Mouse (Mus musculus) kidney, postnatal 0 days (tissue): ENCODE measurements around the gene Arl11. TPM values are rescaled to one million over a fixed set of nuclear protein-coding genes. Genes with fewer than 3 reads are reported as not detected.

Experiments used
- ATAC-seq: fragments of 200-750 bp; cut with Nextera tagmentation; replicated peaks from 2 replicates; pipeline ENCODE4 v1.8.0; 2017; ENCODE audit warnings: low read depth, moderate number of reproducible peaks, moderate TSS enrichment, moderate library complexity; ENCODE audit not compliant: low FRiP score
- DNase-seq: peaks from one replicate; pipeline ENCODE4 v3.0.0-alpha.2; 2016; ENCODE audit warnings: low spot score
- H3K27ac ChIP-seq: fragments of 300-500 bp; sonication (generic); 2 replicates; pipeline ENCODE4 v1.5.1; 2014; ENCODE audit warnings: mild to moderate bottlenecking
- H3K27me3 ChIP-seq: fragments of 300-500 bp; sonication (generic); 2 replicates; pipeline ENCODE4 v1.6.1; 2014; ENCODE audit warnings: low read length, mixed read lengths; ENCODE audit not compliant: insufficient read depth
- H3K36me3 ChIP-seq: fragments of 300-500 bp; sonication (generic); 2 replicates; pipeline ENCODE4 v1.6.1; 2014; ENCODE audit warnings: low read length, mixed read lengths; ENCODE audit not compliant: insufficient read depth
- H3K4me1 ChIP-seq: fragments of 300-500 bp; sonication (generic); replicated peaks from 2 replicates; pipeline ENCODE4 v1.6.1; 2014; ENCODE audit warnings: antibody characterized with exemption, low read length, mixed read lengths; ENCODE audit not compliant: insufficient read depth
- H3K4me2 ChIP-seq: fragments of 300-500 bp; sonication (generic); 2 replicates; pipeline ENCODE4 v1.6.1; 2014; ENCODE audit warnings: mild to moderate bottlenecking, low read length, moderate library complexity, mixed read lengths
- H3K4me3 ChIP-seq: fragments of 300-500 bp; sonication (generic); replicated peaks from 2 replicates; pipeline ENCODE4 v1.5.1; 2014; ENCODE audit warnings: low read depth, low read length
- H3K9ac ChIP-seq: fragments of 300-500 bp; sonication (generic); 2 replicates; pipeline ENCODE4 v1.6.1; 2014; ENCODE audit warnings: low read depth, low read length
- H3K9me3 ChIP-seq: fragments of 300-500 bp; sonication (generic); replicated peaks from 2 replicates; pipeline ENCODE4 v1.6.1; 2016; ENCODE audit warnings: low read length, inconsistent platforms, mixed read lengths
- CTCF ChIP-seq: IDR thresholded peaks from 2 replicates; pipeline ENCODE4 v1.5.1; 2016; ENCODE audit warnings: antibody characterized with exemption, low read depth, mild to moderate bottlenecking, moderate library complexity
- WGBS: fragments of 180-500 bp; shearing (Covaris S2); extraction: QIAGEN DNeasy Blood & Tissue Kit; methylation state at CpG from one replicate; pipeline ENCODE4 v1.1.7; 2014; 5-methylcytosine and 5-hydroxymethylcytosine counted together
- polyA plus RNA-seq: library from polyadenylated mRNA; unstranded; fragments of >200 nt; fragmentation: Nextera tagmentation; extraction: Ambion mirVana; gene quantifications from 2 replicates; pipeline ENCODE4 v1.2.1, GENCODE M21; 2015

Gene Arl11
- polyA plus RNA-seq, 1 experiment from 2014 or later, result 1.2 TPM

DNA sequence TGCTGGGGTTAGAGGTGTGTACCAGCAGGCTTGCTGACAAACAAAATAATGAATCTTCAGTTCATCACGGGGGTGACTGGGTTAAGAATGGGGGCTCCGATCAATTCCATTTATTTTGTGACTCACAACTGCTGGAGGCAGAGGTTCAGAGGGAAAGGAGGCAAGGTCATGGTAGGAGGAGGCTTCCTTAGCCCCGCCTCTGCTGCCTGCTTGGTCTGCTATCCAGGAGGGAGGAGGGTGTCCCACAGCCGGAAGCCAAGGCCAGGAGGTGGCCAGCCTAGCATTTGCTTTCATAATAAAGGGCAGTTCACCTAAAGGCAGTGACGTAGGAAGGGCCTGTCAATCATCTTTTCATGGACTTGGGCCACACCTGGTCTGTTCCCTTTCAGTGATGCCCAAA is 35.0 kb downstream of the Arl11 start:
- Histone ChIP-seq H3K4me1 (no peaks in the 10 kb centered on the region), H3K36me3 (no peaks in the 10 kb centered on the region), H3K27ac (no peak overlapping the region), H3K27me3 (no peaks in the 10 kb centered on the region), H3K9me3 (no peaks in the 10 kb centered on the region), H3K9ac (no peak overlapping the region), H3K4me2 (no peak overlapping the region), H3K4me3 (no peak overlapping the region)
- no peak for TF ChIP-seq CTCF
- 60% methylated on average over 5 of the region's 5 CpGs for WGBS
- DNase-seq (no peak), ATAC-seq (no peak)

DNA sequence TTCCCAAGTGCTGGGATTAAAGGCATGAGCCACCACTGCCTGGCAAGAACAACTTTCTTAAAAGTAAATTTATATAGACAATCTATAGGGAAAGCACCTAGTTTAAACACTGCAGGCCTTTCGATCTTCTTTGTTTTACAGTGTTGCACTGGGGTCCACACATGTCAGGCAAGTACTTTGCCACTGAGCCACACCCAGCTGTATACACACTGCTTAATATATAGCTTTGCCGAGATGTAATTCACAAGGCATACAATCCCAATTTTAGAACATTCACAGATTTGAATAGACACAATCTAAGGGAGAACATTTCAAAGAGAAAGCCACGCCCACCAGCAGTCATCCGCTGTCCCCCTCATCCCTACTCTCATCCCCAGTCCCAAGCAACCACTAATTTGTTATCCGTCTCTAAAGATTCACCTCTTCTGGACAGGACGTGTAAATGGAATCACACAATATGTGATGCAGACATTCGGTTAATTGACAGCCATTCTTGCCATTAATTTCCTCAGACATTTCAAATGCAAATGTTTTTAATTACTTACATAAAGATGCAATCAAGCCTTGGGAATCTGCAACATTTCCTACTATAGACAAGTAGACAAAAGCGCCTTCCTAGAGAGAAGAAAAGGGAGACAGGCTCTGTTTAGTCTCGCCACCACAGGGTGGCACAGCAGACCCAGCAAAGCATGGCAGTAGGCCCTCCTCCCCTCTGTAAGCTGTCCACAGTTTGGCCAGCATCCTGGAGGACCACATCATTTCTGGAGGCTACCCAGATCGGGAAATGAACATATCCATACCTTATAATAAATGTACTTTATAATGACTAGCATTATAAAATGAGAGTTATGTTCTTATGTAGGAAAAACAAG is 37.5 kb downstream of the Arl11 start:
- Histone ChIP-seq H3K9ac (no peak overlapping the region), H3K27me3 (no peaks in the 10 kb centered on the region), H3K4me2 (no peak overlapping the region), H3K27ac (no peak overlapping the region), H3K4me3 (no peak overlapping the region), H3K36me3 (no peaks in the 10 kb centered on the region), H3K4me1 (no peaks in the 10 kb centered on the region), H3K9me3 (no peaks in the 10 kb centered on the region)
- TF ChIP-seq CTCF, result peak; percentile 46; the same call in 1 of the 2 replicates
- peak; percentile 18 for DNase-seq
- no peak for ATAC-seq
- 86% methylated on average over 10 of the region's 10 CpGs for WGBS

DNA sequence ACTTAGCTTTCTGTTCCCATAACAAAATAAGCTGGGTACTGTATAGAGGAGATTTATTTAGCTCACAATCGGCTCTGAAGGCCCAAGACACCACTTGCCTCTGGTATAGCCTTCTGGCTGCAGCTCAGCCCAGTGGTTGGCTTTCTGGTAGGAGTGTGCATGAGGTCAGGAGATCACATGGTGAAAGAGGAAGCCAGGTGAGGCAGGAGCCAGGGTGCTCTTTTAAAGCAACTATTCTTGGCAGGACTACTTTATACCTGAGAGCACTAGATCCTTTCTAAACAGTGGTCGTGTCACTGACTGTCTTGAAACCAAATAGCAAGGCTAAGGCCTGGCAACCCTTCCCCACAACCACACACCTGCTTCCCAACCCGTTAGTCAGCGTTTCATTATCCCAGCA is 40.3 kb downstream of the Arl11 start:
- Histone ChIP-seq H3K4me2 (no peak overlapping the region), H3K9me3 (no peaks in the 10 kb centered on the region), H3K36me3 (no peaks in the 10 kb centered on the region), H3K27me3 (no peaks in the 10 kb centered on the region), H3K27ac (no peak overlapping the region), H3K4me3 (no peak overlapping the region), H3K9ac (no peak overlapping the region), H3K4me1 (no peaks in the 10 kb centered on the region)
- no peak for TF ChIP-seq CTCF
- WGBS, result 87% methylated on average over 4 of the region's 4 CpGs
- no peak for ATAC-seq
- no peak for DNase-seq

DNA sequence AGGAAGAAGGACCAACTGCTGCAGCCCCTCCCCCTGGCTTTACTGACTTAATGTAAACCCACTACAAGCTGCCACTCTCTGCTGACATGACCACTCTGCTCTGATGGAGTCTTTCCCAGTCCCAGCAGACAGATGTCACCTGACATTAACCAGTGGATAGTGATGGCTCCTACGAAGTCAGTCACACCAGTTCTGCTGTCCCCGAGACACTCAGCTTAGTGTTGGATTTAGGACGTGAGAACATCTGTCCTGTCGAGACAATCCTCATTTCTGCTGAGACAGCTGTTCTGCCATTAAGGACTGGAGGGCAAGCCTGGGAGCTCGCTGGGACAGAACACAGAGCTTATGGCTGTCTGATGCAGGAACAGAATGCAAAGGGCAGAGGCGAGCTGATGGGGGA is 41.3 kb downstream of the Arl11 start:
- Histone ChIP-seq H3K4me2 (no peak overlapping the region), H3K27me3 (no peaks in the 10 kb centered on the region), H3K36me3 (no peaks in the 10 kb centered on the region), H3K4me3 (no peak overlapping the region), H3K9ac (no peak overlapping the region), H3K4me1 (no peaks in the 10 kb centered on the region), H3K27ac (no peak overlapping the region), H3K9me3 (no peaks in the 10 kb centered on the region)
- TF ChIP-seq CTCF, result no peak
- DNase-seq (no peak), ATAC-seq (no peak)
- WGBS, result 65% methylated on average over 6 of the region's 6 CpGs

DNA sequence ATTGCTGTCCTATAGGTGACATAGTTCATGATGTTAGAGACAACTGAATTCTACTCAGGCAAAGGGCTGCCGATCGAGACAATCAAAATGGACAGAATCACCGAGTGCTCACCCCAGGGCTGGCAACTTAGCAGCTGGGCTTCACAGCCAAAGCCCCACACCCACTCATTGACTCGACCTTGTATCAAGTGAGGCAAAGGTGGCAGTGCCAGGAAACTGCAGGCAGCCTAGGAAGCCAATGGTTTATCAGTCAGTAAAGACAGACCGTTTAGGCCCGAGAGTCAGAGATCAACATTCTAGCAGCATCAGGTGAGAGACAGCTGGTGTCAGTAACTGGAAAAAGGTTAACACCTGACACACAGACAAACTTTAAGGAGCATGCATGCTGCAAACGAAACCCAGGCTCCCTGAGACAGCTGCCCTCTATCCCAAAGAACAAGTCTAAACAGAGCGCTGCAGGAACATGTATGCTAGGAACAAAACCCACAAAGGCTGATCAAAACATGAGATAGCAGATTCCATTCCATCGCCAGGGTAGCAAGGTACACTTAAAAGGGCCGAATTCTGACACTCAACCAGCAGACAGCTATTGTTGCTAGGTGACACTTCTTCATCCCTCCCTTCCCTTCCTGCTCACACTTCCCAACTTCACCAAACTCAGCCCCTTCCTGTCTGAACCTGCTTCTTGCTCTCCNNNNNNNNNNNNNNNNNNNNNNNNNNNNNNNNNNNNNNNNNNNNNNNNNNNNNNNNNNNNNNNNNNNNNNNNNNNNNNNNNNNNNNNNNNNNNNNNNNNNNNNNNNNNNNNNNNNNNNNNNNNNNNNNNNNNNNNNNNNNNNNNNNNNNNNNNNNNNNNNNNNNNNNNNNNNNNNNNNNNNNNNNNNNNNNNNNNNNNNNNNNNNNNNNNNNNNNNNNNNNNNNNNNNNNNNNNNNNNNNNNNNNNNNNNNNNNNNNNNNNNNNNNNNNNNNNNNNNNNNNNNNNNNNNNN is 45.0 kb downstream of the Arl11 start:
- Histone ChIP-seq H3K4me2 (no peak overlapping the region), H3K9me3 (no peaks in the 10 kb centered on the region), H3K4me1 (no peaks in the 10 kb centered on the region), H3K4me3 (no peak overlapping the region), H3K36me3 (no peaks in the 10 kb centered on the region), H3K27me3 (no peaks in the 10 kb centered on the region), H3K9ac (no peak overlapping the region), H3K27ac (no peak overlapping the region)
- DNase-seq (no peak), ATAC-seq (no peak)
- WGBS, result 73% methylated on average over 10 of the region's 10 CpGs
- TF ChIP-seq CTCF, result no peak
